Mouse (Mus musculus): ENCODE measurements around the gene Tpk1. TPM values are rescaled to one million over a fixed set of nuclear protein-coding genes. Genes with fewer than 3 reads are reported as not detected.

Gene Tpk1
- polyA plus RNA-seq, 1 experiment: 3.4 TPM

- WGBS: 78% methylated on average over 3 of the region's 3 CpGs
- TF ChIP-seq CTCF (IDR thresholded peaks at IDR 0.05; ENCODE audit: extremely low read depth, insufficient read length, insufficient replicate concordance, low read depth, low read length) (no peak), POLR2A (IDR thresholded peaks at IDR 0.05; ENCODE audit: low read depth, low read length) (no peak)
- no peaks in the 10 kb centered on the region for H3K4me1 ChIP-seq (ENCODE audit: control insufficient read depth, insufficient read depth, insufficient read length, low read length)
- H3K4me3 ChIP-seq (ENCODE audit: low read depth, low read length): no peak overlapping the region
- H3K36me3 ChIP-seq (ENCODE audit: control insufficient read depth, insufficient read depth, low read length): no peaks in the 10 kb centered on the region
- H3K27me3 ChIP-seq (ENCODE audit: control insufficient read depth, insufficient read depth, low read length): no peaks in the 10 kb centered on the region
- H3K27ac ChIP-seq (ENCODE audit: insufficient read depth, low read depth, low read length): no peak overlapping the region
Measured at GRCm38 (mm10) chr6:43403076-43403475, 263.0 kb downstream of the Tpk1 start.

GRCm38 (mm10) chr6:43402219-43402997, 263.7 kb downstream of the Tpk1 start:
- no peaks in the 10 kb centered on the region for H3K4me1 ChIP-seq (ENCODE audit: control insufficient read depth, insufficient read depth, insufficient read length, low read length)
- H3K4me3 ChIP-seq (ENCODE audit: low read depth, low read length): no peak overlapping the region
- H3K27ac ChIP-seq (ENCODE audit: insufficient read depth, low read depth, low read length): no peak overlapping the region
- WGBS: 83% methylated on average over 6 of the region's 6 CpGs
- H3K27me3 ChIP-seq (ENCODE audit: control insufficient read depth, insufficient read depth, low read length): no peaks in the 10 kb centered on the region
- no peaks in the 10 kb centered on the region for H3K36me3 ChIP-seq (ENCODE audit: control insufficient read depth, insufficient read depth, low read length)
- TF ChIP-seq POLR2A (IDR thresholded peaks at IDR 0.05; ENCODE audit: low read depth, low read length) (no peak), CTCF (IDR thresholded peaks at IDR 0.05; ENCODE audit: extremely low read depth, insufficient read length, insufficient replicate concordance, low read depth, low read length) (no peak)

GRCm38 (mm10) chr6:43396426-43396825, 269.7 kb downstream of the Tpk1 start:
- H3K27ac ChIP-seq (ENCODE audit: insufficient read depth, low read depth, low read length): no peak overlapping the region
- no peaks in the 10 kb centered on the region for H3K36me3 ChIP-seq (ENCODE audit: control insufficient read depth, insufficient read depth, low read length)
- no peak overlapping the region for H3K4me3 ChIP-seq (ENCODE audit: low read depth, low read length)
- no peaks in the 10 kb centered on the region for H3K27me3 ChIP-seq (ENCODE audit: control insufficient read depth, insufficient read depth, low read length)
- WGBS: 91% methylated on average over 1 of the region's 1 CpGs
- H3K4me1 ChIP-seq (ENCODE audit: control insufficient read depth, insufficient read depth, insufficient read length, low read length): no peaks in the 10 kb centered on the region
- TF ChIP-seq CTCF (IDR thresholded peaks at IDR 0.05; ENCODE audit: extremely low read depth, insufficient read length, insufficient replicate concordance, low read depth, low read length) (no peak), POLR2A (IDR thresholded peaks at IDR 0.05; ENCODE audit: low read depth, low read length) (no peak)

- Histone ChIP-seq H3K27me3 (ENCODE audit: control insufficient read depth, insufficient read depth, low read length) (no peaks in the 10 kb centered on the region), H3K4me3 (ENCODE audit: low read depth, low read length) (no peak overlapping the region), H3K4me1 (ENCODE audit: control insufficient read depth, insufficient read depth, insufficient read length, low read length) (no peaks in the 10 kb centered on the region), H3K36me3 (ENCODE audit: control insufficient read depth, insufficient read depth, low read length) (no peaks in the 10 kb centered on the region), H3K27ac (ENCODE audit: insufficient read depth, low read depth, low read length) (no peak overlapping the region)
- 77% methylated on average over 2 of the region's 2 CpGs for WGBS
- TF ChIP-seq POLR2A (IDR thresholded peaks at IDR 0.05; ENCODE audit: low read depth, low read length): no peak
- no peak for TF ChIP-seq CTCF (IDR thresholded peaks at IDR 0.05; ENCODE audit: extremely low read depth, insufficient read length, insufficient replicate concordance, low read depth, low read length)
Measured at GRCm38 (mm10) chr6:43395538-43395937, 270.5 kb downstream of the Tpk1 start.

- Histone ChIP-seq H3K4me1 (ENCODE audit: control insufficient read depth, insufficient read depth, insufficient read length, low read length) (no peaks in the 10 kb centered on the region), H3K27me3 (ENCODE audit: control insufficient read depth, insufficient read depth, low read length) (no peaks in the 10 kb centered on the region), H3K27ac (ENCODE audit: insufficient read depth, low read depth, low read length) (no peak overlapping the region), H3K4me3 (ENCODE audit: low read depth, low read length) (no peak overlapping the region), H3K36me3 (ENCODE audit: control insufficient read depth, insufficient read depth, low read length) (no peaks in the 10 kb centered on the region)
- TF ChIP-seq CTCF (IDR thresholded peaks at IDR 0.05; ENCODE audit: extremely low read depth, insufficient read length, insufficient replicate concordance, low read depth, low read length) (no peak), POLR2A (IDR thresholded peaks at IDR 0.05; ENCODE audit: low read depth, low read length) (no peak)
- 86% methylated on average over 1 of the region's 1 CpGs for WGBS
Measured at GRCm38 (mm10) chr6:43391358-43391757, 274.7 kb downstream of the Tpk1 start.

GRCm38 (mm10) chr6:43387273-43387672, 278.8 kb downstream of the Tpk1 start:
- H3K27me3 ChIP-seq (ENCODE audit: control insufficient read depth, insufficient read depth, low read length): no peaks in the 10 kb centered on the region
- H3K4me3 ChIP-seq (ENCODE audit: low read depth, low read length): no peak overlapping the region
- H3K27ac ChIP-seq (ENCODE audit: insufficient read depth, low read depth, low read length): no peak overlapping the region
- TF ChIP-seq POLR2A (IDR thresholded peaks at IDR 0.05; ENCODE audit: low read depth, low read length): no peak
- no peak for TF ChIP-seq CTCF (IDR thresholded peaks at IDR 0.05; ENCODE audit: extremely low read depth, insufficient read length, insufficient replicate concordance, low read depth, low read length)
- no peaks in the 10 kb centered on the region for H3K36me3 ChIP-seq (ENCODE audit: control insufficient read depth, insufficient read depth, low read length)
- 81% methylated on average over 1 of the region's 1 CpGs for WGBS
- no peaks in the 10 kb centered on the region for H3K4me1 ChIP-seq (ENCODE audit: control insufficient read depth, insufficient read depth, insufficient read length, low read length)

GRCm38 (mm10) chr6:43384841-43385240, 281.2 kb downstream of the Tpk1 start:
- no peak overlapping the region for H3K27ac ChIP-seq (ENCODE audit: insufficient read depth, low read depth, low read length)
- no peaks in the 10 kb centered on the region for H3K4me1 ChIP-seq (ENCODE audit: control insufficient read depth, insufficient read depth, insufficient read length, low read length)
- TF ChIP-seq POLR2A (IDR thresholded peaks at IDR 0.05; ENCODE audit: low read depth, low read length) (no peak), CTCF (IDR thresholded peaks at IDR 0.05; ENCODE audit: extremely low read depth, insufficient read length, insufficient replicate concordance, low read depth, low read length) (no peak)
- no peak overlapping the region for H3K4me3 ChIP-seq (ENCODE audit: low read depth, low read length)
- no peaks in the 10 kb centered on the region for H3K36me3 ChIP-seq (ENCODE audit: control insufficient read depth, insufficient read depth, low read length)
- no peaks in the 10 kb centered on the region for H3K27me3 ChIP-seq (ENCODE audit: control insufficient read depth, insufficient read depth, low read length)
- WGBS: 80% methylated on average over 3 of the region's 3 CpGs
